Mouse (Mus musculus) intestine, embryonic 15.5 days (tissue): Measurements from ENCODE around the gene Dhps. TPM values are rescaled to one million over a fixed set of nuclear protein-coding genes. Genes with fewer than 3 reads are reported as not detected.

Experiments
- ATAC-seq: fragments of 200-750 bp; cut with Nextera tagmentation; 2 replicates; pipeline ENCODE4 v1.8.0; 2017; ENCODE audit warnings: moderate TSS enrichment, moderate library complexity
- H3K27ac ChIP-seq: fragments of 300-500 bp; sonication (generic); 2 replicates; pipeline ENCODE4 v1.5.1; 2015; ENCODE audit warnings: mild to moderate bottlenecking, inconsistent platforms
- H3K27me3 ChIP-seq: fragments of 300-500 bp; sonication (generic); replicated peaks from 2 replicates; pipeline ENCODE4 v1.6.1; 2015; ENCODE audit warnings: inconsistent platforms
- H3K36me3 ChIP-seq: fragments of 300-500 bp; sonication (generic); 2 replicates; pipeline ENCODE4 v1.6.1; 2015; ENCODE audit warnings: inconsistent platforms
- H3K4me1 ChIP-seq: fragments of 300-500 bp; sonication (generic); replicated peaks from 2 replicates; pipeline ENCODE4 v1.6.1; 2015; ENCODE audit warnings: inconsistent platforms
- H3K4me2 ChIP-seq: fragments of 300-500 bp; sonication (generic); replicated peaks from 2 replicates; pipeline ENCODE4 v1.6.1; 2015; ENCODE audit warnings: mild to moderate bottlenecking, inconsistent platforms
- H3K4me3 ChIP-seq: fragments of 300-500 bp; sonication (generic); replicated peaks from 2 replicates; pipeline ENCODE4 v1.5.1; 2015; ENCODE audit warnings: inconsistent platforms
- H3K9ac ChIP-seq: fragments of 300-500 bp; sonication (generic); 2 replicates; pipeline ENCODE4 v1.6.1; 2015; ENCODE audit warnings: inconsistent platforms
- H3K9me3 ChIP-seq: fragments of 300-500 bp; sonication (generic); 2 replicates; pipeline ENCODE4 v1.6.1; 2016; ENCODE audit warnings: inconsistent platforms
- WGBS: fragments of 180-500 bp; shearing (Covaris S2); methylation state at CpG from one replicate; pipeline ENCODE4 v1.1.7; 2015; 5-methylcytosine and 5-hydroxymethylcytosine counted together
- polyA plus RNA-seq: library from polyadenylated mRNA; unstranded; fragments of >200 nt; fragmentation: Nextera tagmentation; extraction: Ambion mirVana; gene quantifications from 2 replicates; pipeline ENCODE4 v1.2.1, GENCODE M21; 2015

Dhps gene
- polyA plus RNA-seq, 1 experiment from 2014 or later: 56.6 TPM

DNA sequence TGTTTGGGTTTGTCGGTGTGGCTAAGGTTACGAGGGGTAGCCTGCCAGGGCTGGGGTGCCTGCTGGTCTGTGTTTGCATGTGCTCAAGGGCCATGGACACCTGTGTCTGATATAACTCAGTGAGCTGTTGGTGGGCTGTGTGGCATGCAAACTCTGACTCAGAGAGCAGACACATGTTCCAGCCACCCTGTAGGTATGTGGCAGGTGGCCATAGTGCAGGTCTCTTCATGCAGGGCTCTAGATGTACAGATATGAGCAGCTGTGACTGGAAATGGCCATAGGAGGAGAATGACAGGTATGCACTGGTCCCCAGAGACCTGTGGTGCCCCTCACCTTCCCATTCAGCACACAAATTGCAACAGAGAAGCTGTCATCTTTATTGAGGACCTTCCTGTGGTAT is 4.4 kb upstream of the Dhps start:
- peaks cover 4% of the 10 kb centered on the region; the same call in 1 of the 2 replicates for H3K4me1 ChIP-seq
- no peaks in the 10 kb centered on the region for H3K27me3 ChIP-seq
- no peak overlapping the region for H3K27ac ChIP-seq
- no peak overlapping the region for H3K9ac ChIP-seq
- H3K4me2 ChIP-seq: no peak overlapping the region
- 95% methylated on average over 2 of the region's 2 CpGs for WGBS
- H3K4me3 ChIP-seq: no peak overlapping the region
- ATAC-seq: no peak
- H3K9me3 ChIP-seq: no peaks in the 10 kb centered on the region
- H3K36me3 ChIP-seq: no peaks in the 10 kb centered on the region

DNA sequence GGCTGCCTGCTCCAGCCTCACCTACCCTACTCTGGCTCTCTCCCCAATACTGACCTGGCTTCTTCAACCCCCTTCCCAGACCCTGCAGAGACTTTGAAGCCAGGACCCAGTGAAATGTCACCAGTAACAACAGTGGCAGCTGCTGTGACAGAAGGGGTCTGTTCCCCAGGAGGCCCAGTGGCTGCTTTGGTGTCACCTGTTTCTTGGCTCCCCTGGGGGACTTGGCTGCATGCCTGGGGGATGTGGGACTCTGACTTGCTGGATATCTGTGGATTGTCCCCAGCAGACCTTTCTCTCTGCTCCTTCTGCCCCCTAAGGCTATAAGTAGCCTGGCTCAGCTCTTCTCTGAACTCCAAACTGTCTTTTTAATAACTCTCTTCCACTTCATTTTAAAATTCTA is 3.6 kb upstream of the Dhps start, which contains the start of gene Gm5741:
Gm5741 (minus strand) TSS at position 1 of the 400 bp plus-strand sequence.
- Histone ChIP-seq H3K36me3 (no peaks in the 10 kb centered on the region), H3K4me2 (no peak within 1 kb of the TSS), H3K27ac (no peak within 1 kb of the TSS), H3K4me1 (peaks cover 9% of the 10 kb centered on the region; the same call in 1 of the 2 replicates), H3K4me3 (no peak within 1 kb of the TSS), H3K9me3 (no peaks in the 10 kb centered on the region), H3K9ac (no peak within 1 kb of the TSS), H3K27me3 (no peaks in the 10 kb centered on the region)
- no peak for ATAC-seq

DNA sequence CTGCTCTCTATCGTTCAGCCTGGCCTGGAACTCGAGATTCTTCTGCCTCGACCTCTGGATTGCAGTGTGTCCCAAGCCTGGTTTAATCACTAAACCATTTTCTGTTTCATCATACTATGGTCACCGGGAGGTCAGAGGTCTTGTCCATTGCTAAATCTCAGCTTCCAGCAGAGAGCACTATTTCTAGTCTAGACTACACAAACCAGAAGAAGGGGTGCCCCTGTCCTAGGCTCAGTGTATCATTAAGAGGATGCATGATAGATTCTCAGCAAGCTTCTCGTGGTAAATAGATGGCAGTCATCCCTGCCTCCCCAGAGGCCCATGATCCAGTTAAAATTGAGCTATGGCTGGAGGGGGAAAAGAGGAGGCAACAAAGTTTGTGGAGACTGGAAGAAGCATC is 516 bp upstream of the Dhps start:
- WGBS: 73% methylated on average over 5 of the region's 5 CpGs
- H3K4me1 ChIP-seq: peaks cover 9% of the 10 kb centered on the region; the same call in 1 of the 2 replicates
- peak overlapping the region; percentile 97 for H3K4me3 ChIP-seq
- no peaks in the 10 kb centered on the region for H3K27me3 ChIP-seq
- H3K9me3 ChIP-seq: no peaks in the 10 kb centered on the region
- H3K36me3 ChIP-seq: peaks cover 17% of the 10 kb centered on the region
- ATAC-seq: no peak
- H3K4me2 ChIP-seq: peak overlapping the region; percentile 73
- peak overlapping the region; percentile 97 for H3K27ac ChIP-seq
- H3K9ac ChIP-seq: no peak overlapping the region

DNA sequence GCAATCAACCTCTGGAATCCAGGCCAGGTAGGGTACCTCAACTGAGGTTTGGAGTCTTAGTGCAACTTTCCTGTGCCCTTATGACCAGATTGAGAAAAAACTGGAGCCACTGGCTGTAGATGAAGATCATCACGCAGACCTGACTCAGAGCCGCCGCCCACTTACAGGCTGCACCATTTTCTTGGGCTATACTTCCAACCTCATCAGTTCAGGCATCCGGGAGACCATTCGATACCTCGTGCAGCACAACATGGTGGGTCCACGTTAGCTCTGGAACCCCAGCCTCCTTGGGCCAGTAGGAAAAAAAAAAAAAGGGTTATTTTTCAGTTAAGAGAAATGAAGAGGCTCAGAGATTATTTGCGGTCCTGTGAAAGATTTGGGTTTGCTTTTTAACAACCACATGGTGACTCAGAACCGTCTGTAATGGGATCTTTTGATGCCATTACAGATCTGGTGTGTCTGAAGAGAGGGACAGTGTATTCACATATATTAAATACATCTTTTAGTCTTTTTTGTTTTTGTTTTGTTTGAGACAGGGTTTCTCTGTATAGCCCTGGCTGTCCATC is 890 bp downstream of the Dhps start:
- Histone ChIP-seq H3K36me3 (peaks cover 17% of the 10 kb centered on the region), H3K4me2 (peak overlapping the region; percentile 73), H3K9ac (peak overlapping the region; percentile 90), H3K9me3 (no peaks in the 10 kb centered on the region), H3K27me3 (no peaks in the 10 kb centered on the region), H3K4me3 (peak overlapping the region; percentile 97), H3K4me1 (peaks cover 9% of the 10 kb centered on the region; the same call in 1 of the 2 replicates), H3K27ac (peak overlapping the region; percentile 97; the same call in 1 of the 2 replicates)
- 37% methylated on average over 9 of the region's 9 CpGs for WGBS
- 0 out of 2 replicates have a peak, but pooled peaks have one; percentile 17 for ATAC-seq

DNA sequence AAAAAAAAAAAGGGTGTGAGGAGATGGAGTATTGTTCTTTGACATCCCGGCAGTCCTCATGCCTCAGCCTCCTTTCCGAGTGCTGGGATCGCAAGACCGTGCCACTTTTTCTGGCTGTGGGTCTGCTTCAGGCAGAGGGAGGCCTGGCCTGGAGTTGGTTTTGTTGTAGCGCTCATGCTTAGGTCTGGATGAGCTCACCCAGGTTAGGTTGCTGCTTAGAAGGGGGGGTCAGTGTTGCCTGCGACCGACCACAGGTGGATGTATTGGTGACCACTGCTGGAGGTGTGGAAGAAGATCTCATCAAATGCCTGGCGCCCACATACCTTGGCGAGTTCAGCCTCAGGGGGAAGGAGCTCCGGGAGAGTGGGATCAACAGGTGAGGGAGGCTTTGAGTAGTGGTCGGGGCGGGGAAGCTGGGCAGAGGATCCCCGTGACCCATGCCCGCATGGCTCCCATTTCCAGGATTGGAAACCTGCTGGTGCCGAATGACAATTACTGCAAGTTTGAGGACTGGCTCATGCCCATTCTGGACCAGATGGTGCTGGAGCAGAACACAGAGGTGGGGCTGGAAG is 1.6 kb downstream of the Dhps start:
- H3K4me1 ChIP-seq: peaks cover 9% of the 10 kb centered on the region; the same call in 1 of the 2 replicates
- H3K27me3 ChIP-seq: no peaks in the 10 kb centered on the region
- no peaks in the 10 kb centered on the region for H3K9me3 ChIP-seq
- H3K4me2 ChIP-seq: no peak overlapping the region
- 90% methylated on average over 15 of the region's 15 CpGs for WGBS
- no peak overlapping the region for H3K4me3 ChIP-seq
- H3K36me3 ChIP-seq: peaks cover 17% of the 10 kb centered on the region
- no peak overlapping the region for H3K27ac ChIP-seq
- no peak overlapping the region for H3K9ac ChIP-seq
- ATAC-seq: no peak

DNA sequence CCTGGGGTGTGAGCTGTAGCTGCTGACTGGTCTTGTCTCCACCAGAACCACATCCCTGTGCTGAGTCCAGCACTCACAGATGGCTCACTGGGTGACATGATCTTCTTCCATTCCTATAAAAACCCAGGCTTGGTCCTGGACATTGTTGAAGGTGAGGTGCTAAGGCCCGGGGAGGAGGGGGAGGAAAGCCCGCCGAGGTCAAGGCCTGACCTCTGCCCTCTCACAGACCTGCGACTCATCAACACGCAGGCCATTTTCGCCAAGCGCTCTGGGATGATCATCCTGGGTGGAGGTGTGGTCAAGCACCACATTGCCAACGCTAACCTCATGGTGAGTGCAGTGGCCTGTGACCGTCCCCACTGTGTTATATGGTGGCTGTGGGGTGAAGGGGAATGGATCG is 2.6 kb downstream of the Dhps start:
- Histone ChIP-seq H3K27ac (no peak overlapping the region), H3K9me3 (no peaks in the 10 kb centered on the region), H3K27me3 (no peaks in the 10 kb centered on the region), H3K4me2 (no peak overlapping the region), H3K36me3 (peaks cover 21% of the 10 kb centered on the region), H3K9ac (no peak overlapping the region), H3K4me3 (no peak overlapping the region), H3K4me1 (peaks cover 9% of the 10 kb centered on the region; the same call in 1 of the 2 replicates)
- ATAC-seq: no peak
- WGBS: 71% methylated on average over 10 of the region's 10 CpGs

DNA sequence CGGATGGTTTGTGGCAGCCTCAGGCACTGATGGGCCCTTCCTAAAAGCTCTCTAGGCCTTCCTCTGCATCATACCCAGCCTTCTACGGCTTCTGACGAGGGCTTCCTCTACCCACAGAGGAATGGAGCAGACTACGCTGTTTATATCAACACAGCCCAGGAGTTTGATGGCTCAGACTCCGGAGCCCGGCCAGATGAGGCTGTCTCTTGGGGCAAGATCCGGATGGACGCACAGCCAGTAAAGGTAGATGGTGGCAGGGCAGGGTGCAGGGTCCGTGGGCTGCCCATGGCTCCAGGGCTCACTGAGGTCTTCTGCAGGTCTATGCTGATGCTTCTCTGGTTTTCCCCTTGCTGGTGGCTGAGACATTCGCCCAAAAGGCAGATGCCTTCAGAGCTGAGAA is 3.1 kb downstream of the Dhps start:
- Histone ChIP-seq H3K4me1 (peaks cover 9% of the 10 kb centered on the region; the same call in 1 of the 2 replicates), H3K4me2 (no peak overlapping the region), H3K4me3 (no peak overlapping the region), H3K9me3 (no peaks in the 10 kb centered on the region), H3K9ac (no peak overlapping the region), H3K27ac (no peak overlapping the region), H3K27me3 (no peaks in the 10 kb centered on the region), H3K36me3 (peaks cover 21% of the 10 kb centered on the region)
- 88% methylated on average over 10 of the region's 10 CpGs for WGBS
- ATAC-seq: no peak

DNA sequence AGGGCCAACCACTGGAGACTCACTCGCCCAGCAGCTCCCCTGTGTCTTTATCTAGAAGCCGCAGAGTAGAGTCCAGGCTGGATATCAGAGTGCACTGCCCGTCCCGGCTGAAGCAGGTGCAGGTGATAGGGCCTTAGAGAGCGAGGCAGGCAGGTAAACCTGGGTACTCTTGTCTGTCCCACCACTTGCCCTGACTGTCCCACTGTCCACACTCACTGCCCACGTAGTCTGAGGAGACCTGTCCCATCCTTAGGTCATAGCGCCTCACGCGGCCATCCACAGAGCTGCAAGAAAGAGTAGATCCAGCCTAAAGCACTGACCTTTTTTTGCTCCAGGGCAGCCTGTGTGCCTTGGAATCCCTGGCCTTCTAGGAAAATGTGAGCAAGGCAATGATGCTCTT is 4.4 kb downstream of the Dhps start:
- H3K9me3 ChIP-seq: no peaks in the 10 kb centered on the region
- H3K4me2 ChIP-seq: no peak overlapping the region
- H3K4me1 ChIP-seq: 0 out of 2 replicates have a peak, but pooled peaks cover 4% of the 10 kb centered on the region
- no peak overlapping the region for H3K9ac ChIP-seq
- no peak overlapping the region for H3K4me3 ChIP-seq
- no peak overlapping the region for H3K27ac ChIP-seq
- WGBS: 69% methylated on average over 9 of the region's 9 CpGs
- no peak for ATAC-seq
- H3K36me3 ChIP-seq: peaks cover 21% of the 10 kb centered on the region
- H3K27me3 ChIP-seq: no peaks in the 10 kb centered on the region

DNA sequence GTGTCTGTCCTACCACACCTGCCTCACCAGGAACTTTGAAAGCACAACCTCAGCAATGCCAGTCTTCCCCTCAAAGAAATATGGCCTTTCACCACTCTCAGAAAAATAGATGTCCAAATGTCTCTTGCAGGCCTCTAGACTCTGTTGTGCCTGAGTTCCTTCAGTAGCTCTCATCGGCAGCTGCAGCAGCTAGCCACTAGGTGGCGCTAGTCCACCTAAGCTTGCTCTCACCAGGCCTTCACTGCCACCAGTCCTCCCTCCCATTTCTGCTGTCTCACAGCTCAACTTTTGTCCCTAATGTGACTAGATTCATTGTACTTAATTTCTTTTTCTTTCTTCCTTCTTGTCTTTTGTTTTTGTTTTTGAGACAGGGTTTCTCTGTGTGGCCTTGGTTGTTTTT is 5.4 kb downstream of the Dhps start:
- Histone ChIP-seq H3K4me3 (no peak overlapping the region), H3K36me3 (peaks cover 21% of the 10 kb centered on the region), H3K9me3 (no peaks in the 10 kb centered on the region), H3K27me3 (no peaks in the 10 kb centered on the region), H3K4me2 (no peak overlapping the region), H3K27ac (no peak overlapping the region), H3K9ac (no peak overlapping the region), H3K4me1 (peaks cover 10% of the 10 kb centered on the region; the same call in 1 of the 2 replicates)
- 2% methylated on average over 2 of the region's 2 CpGs for WGBS
- no peak for ATAC-seq

DNA sequence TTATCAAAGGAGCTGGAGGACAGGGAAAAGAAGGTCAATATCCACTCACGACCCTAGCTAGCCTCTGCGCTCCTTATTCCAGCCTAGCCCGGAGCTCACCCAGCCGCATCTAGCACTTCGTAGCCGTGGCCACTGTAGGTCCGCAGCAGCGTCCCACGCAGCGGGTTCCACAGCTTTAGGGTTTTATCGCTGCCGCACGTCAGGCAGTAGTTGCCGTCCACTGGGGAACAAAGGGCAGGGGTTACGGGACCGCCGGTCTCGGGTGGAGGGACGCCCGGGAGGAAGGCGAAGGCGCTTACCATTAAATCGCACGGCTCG is 8.6 kb downstream of the Dhps start:
- Histone ChIP-seq H3K9me3 (no peaks in the 10 kb centered on the region), H3K4me2 (peak overlapping the region; percentile 94), H3K36me3 (peaks cover 12% of the 10 kb centered on the region), H3K27ac (peak overlapping the region; percentile 83), H3K9ac (peak overlapping the region; percentile 91), H3K27me3 (no peaks in the 10 kb centered on the region), H3K4me1 (peaks cover 19% of the 10 kb centered on the region), H3K4me3 (peak overlapping the region; percentile 78)
- WGBS: under 1% methylated on average over 25 of the region's 25 CpGs
- ATAC-seq: no peak

DNA sequence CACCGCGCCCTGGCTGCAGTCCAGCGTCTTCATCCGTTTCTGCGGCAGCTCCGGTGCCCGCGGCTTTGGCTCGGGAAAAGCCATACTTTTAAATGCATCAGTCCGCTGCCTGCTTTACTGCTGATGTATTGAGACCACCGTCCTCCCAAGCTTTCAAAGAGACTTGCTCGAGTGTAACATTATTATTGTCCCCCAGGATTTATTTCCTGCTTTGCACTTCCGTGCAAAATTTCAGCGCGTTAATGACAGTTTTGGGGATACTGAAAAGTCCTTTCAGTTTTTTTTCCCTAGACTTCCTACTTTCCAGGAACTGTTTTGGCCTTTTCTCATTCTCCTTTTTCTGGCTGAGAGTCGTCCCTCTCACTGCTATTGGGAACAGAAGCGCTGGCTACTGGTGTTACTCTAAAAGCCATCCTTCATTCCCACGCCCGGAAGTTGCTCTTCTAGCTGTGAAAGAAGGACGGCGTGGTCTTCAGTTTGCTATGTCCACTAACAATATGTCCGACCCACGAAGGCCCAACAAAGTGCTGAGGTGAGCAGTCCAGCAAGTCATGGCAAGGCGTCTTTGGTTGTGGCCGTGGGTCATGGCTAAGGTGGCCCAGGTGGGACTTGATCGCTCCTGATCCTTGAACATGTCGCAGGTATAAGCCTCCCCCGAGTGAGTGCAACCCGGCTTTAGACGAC is 9.1 kb downstream of the Dhps start, which contains the start of gene Wdr83os:
Wdr83os (plus strand) TSS at position 209 of the 684 bp plus-strand sequence.
- ATAC-seq: peak; percentile 23
- under 1% methylated on average over 30 of the region's 30 CpGs for WGBS

DNA sequence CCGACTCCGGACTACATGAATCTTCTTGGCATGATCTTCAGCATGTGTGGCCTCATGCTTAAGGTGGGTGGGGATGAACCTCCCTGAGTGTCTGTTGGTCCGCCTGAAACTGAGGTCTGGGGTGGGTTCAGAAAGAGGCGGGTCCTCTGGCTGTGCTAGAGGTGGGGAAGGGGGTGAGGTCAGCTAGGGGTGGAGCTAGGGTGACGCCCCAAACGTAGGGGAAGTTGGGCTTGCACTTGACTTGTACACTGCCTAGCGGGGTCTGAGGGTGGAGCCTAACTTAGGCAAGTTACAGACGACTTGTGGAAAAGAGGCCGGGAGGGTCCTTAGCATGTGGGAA is 9.6 kb downstream of the Dhps start, which contains the start of gene Wdr83:
Wdr83 (minus strand) TSS at position 91 of the 340 bp plus-strand sequence.
- Histone ChIP-seq H3K4me1 (peaks cover 19% of the 10 kb centered on the region), H3K4me3 (peak within 1 kb of the TSS; percentile 78), H3K27ac (peak within 1 kb of the TSS; percentile 83), H3K27me3 (no peaks in the 10 kb centered on the region), H3K4me2 (peak within 1 kb of the TSS; percentile 94), H3K36me3 (peaks cover 7% of the 10 kb centered on the region; the same call in 1 of the 2 replicates), H3K9me3 (no peaks in the 10 kb centered on the region), H3K9ac (peak within 1 kb of the TSS; percentile 91)
- WGBS: 1% methylated on average over 9 of the region's 9 CpGs
- peak; percentile 69 for ATAC-seq

More for the DNA sequence above, 9.1 kb downstream of the Dhps start, which contains the start of gene Wdr83os:
- Histone ChIP-seq H3K27me3 (no peaks in the 10 kb centered on the region), H3K4me1 (peaks cover 19% of the 10 kb centered on the region), H3K4me2 (peak within 1 kb of the TSS; percentile 94), H3K9me3 (no peaks in the 10 kb centered on the region), H3K9ac (peak within 1 kb of the TSS; percentile 91), H3K36me3 (peaks cover 8% of the 10 kb centered on the region), H3K27ac (peak within 1 kb of the TSS; percentile 83), H3K4me3 (peak within 1 kb of the TSS; percentile 78)
